In genomic region chr1:187086027-187086426, GRCm38 (mm10) we compare ENCODE assay signal across 33 mouse cellular contexts.
"Had no signal": no experiment of that assay in that cellular context is flagged by ENCODE, and none has a peak within 500 bp of the region (broad histone marks: within the 10 kb centered on the region; RNA-seq: fewer than 3 reads in every experiment).

No protein-coding gene starts in this region.

- H3K4me1 ChIP-seq: heart, embryonic 12.5 days; heart, embryonic 13.5 days; heart, embryonic 15.5 days; hindbrain, embryonic 10.5 days; hindbrain, embryonic 12.5 days; hindbrain, embryonic 13.5 days; hindbrain, embryonic 15.5 days; intestine, embryonic 15.5 days; kidney, embryonic 15.5 days had no signal

- H3K27ac ChIP-seq: heart, embryonic 13.5 days; heart, embryonic 15.5 days; hindbrain, embryonic 10.5 days; hindbrain, embryonic 12.5 days; hindbrain, embryonic 13.5 days; hindbrain, embryonic 14.5 days; hindbrain, embryonic 15.5 days; hindbrain, postnatal 0 days; intestine, embryonic 15.5 days; kidney, embryonic 15.5 days; kidney, postnatal 0 days; layer of hippocampus, adult 2 months; left cerebral cortex, adult 2 months had no signal

- H3K4me3 ChIP-seq: heart, embryonic 12.5 days; heart, embryonic 13.5 days; heart, embryonic 15.5 days; hindbrain, embryonic 10.5 days; hindbrain, embryonic 12.5 days; hindbrain, embryonic 13.5 days; hindbrain, embryonic 15.5 days; intestine, embryonic 15.5 days; kidney, embryonic 15.5 days; layer of hippocampus, adult 2 months; left cerebral cortex, adult 2 months had no signal

- ATAC-seq: hindbrain, embryonic 16.5 days; hindbrain, postnatal 0 days; inflammation-experienced regulatory T-cells, adult 6 months; intestine, embryonic 15.5 days; intestine, embryonic 16.5 days; intestine, postnatal 0 days had no signal

- DNase-seq: heart, postnatal 10 days; heart, postnatal 14 days; heart, postnatal 36 days; heart, postnatal 4 days; kidney, adult 11 months; kidney, adult 18-20 months; kidney, adult 2 months; kidney, adult 8-10 months; kidney, adult 9 months; kidney, postnatal 10 days; kidney, postnatal 14 days; kidney, postnatal 25 days; kidney, postnatal 36 days; layer of hippocampus, adult 9-11 months; layer of hippocampus, postnatal 36 days had no signal

- H3K9me3 ChIP-seq: heart, embryonic 12.5 days; heart, embryonic 13.5 days; heart, embryonic 15.5 days; hindbrain, embryonic 10.5 days; hindbrain, embryonic 12.5 days; hindbrain, embryonic 15.5 days; kidney, embryonic 15.5 days had no signal

- H3K27me3 ChIP-seq: heart, embryonic 12.5 days; heart, embryonic 13.5 days; heart, embryonic 15.5 days; hindbrain, embryonic 12.5 days; hindbrain, embryonic 15.5 days; intestine, embryonic 15.5 days; kidney, embryonic 15.5 days had no signal

- H3K36me3 ChIP-seq: heart, embryonic 12.5 days; heart, embryonic 13.5 days; heart, embryonic 15.5 days; hindbrain, embryonic 10.5 days; hindbrain, embryonic 12.5 days; hindbrain, embryonic 13.5 days; hindbrain, embryonic 15.5 days; intestine, embryonic 15.5 days; kidney, embryonic 15.5 days had no signal
